Mouse (Mus musculus): ENCODE measurements at regions not wholly inside any gene's neighbourhood (a gene's known extent, or its start where the extent isn't known, plus 50 kb on each side); places are given as distances from the start of the nearest gene placed in this dataset.

DNA sequence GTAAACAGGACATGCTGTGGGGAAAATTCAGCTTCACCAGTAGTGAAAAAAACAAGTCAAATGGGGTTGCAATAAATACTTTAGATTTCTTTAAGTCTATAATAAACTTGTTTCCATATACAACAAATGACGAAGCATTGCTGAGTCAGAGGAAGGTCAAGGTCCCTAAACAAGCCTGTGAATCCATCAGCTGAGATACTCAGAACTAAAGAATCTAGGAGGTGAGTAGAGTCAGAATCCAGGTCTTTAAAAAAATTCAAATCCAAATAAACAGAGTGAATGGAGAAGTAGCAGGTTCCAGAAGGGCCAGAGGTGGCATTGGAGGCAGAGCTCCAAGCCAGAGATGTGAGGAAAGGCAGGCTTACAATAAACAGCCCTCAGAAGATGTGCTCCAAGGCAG is 2301.1 kb upstream of the Gm7489 start:
- DNase-seq: no peak

DNA sequence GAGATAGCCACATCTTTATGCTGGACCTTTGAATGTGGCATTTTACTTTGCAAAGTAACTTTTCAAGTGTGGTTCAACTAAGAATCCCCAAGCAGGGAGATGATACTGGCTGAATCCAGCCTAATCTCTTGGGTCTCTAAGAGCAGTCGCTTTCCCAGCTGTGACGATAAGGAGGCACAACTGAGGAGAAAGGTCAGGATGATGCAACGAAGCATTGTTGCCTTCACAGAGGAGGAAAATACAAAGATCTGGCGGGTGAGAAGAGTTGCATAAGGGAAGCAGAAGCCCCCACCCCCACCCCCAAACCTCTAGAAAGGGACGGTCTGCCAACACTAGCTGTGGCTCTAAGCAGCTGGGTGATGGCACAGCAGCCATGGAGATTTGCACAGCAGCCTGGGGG is 2298.6 kb upstream of the Gm7489 start:
- DNase-seq: no peak

DNA sequence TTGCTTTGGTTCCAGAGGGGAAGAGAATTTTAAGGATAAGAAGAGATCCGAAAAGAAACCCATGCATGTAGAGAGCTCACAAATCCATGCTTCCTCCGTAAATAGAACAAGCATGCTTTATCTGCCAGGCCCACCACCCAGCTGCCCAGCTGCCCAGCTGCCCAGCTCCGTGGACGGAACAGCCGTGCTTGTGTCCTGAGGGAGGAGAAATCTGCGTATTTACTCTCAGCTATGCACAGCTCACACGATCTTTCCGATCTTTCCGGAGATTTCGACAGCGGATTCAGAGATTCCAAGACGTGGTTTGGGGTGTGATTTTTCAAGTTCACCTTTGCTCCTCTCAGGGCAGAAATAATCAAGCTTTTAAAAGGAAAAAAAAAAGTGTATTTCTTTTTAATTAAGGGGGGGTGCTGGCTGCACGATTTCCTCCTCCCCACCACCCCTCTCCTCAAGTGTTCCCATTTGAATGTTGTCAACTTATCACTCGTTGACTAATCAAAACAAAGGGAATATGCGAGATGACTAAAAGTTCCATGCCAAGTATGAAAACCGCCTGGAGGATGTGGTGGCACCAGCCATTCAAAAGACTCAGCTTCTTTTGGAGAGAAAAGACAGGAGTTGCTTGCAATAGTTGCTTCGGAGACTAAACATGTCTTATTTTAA is 2293.2 kb upstream of the Gm7489 start:
- DNase-seq: no peak

DNA sequence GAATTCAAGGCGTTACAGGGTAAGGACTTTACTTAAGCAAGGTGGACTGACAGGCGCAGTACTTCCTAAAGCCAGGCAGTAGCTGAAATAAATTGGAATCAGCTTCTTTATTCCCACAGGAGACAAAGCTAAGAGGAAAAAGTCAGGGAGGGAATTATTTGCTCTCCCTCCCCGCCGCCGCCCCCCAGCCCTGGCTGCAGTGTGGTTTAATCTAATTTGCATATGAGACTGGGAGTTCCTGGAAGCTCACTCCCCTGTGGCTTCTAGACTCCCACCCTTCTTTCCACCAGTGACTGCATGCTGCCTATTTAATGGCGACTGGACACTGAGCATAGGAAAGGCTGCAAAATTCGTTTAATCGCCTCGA is 2292.7 kb upstream of the Gm7489 start:
- peak; percentile 8 for DNase-seq

DNA sequence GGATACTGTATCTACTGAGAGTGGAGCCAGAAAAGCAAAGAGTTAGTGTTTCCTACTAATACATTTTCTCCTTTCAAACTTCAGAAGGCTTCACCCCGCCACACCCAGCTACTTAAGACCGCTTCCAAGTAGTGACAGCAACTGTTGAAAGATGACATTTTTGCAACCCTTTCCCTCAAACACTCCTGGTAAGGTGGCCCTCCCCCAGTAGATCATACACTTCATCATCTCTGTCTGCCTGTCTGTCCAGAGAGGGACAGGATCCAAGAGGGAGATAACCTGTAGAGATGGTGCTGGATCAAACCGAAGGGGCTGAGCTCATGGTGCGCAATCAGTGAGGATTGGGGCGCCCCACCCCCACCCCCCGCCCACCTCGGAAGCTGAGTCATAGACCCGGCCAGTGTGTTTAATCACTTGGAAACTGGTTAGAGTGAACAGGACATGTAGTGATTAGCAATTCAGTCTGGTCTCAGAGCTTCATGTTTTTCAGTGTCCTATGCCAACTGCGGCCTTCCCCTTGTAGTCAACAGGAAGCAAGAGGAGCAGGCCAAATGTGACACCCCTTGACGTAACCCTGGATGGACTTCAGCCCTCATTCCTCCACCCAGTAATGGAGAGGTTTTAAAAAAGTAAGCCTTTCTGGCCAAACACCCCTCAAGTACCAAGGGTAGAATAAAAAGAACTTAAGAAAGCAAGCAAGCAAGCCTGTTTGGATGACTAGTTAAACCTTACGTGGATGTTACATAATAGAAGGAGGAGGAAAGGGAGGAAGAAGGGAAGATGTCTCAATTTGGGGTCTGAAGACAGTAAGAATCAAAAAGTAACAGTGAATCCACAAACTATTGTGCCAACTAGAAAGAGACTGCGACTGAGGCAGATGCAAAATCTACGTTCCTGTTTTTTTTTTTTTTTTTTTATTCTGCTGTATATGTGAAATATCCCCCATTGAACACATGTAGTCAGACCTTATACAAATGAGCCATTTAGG is 2291.9 kb upstream of the Gm7489 start:
- peak; percentile 4 for DNase-seq

DNA sequence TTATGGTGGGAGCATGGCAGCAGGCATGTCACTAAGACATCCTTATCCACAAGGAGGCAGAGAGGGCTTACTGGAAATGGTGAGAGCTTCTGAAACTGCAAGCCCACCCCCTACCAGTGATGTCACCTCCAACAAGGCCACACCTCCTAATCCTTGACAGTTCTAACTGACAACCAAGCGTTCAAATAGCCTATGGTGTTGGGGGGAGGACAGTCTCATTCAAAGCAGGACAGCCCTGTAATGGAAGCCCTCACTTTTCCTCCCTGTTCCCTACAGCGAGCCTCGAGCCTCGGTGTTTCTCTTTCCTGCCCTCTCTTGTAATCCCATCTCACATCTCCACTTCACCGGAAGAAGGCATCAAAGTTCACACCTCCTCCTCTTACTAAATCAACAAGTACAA is 2290.6 kb upstream of the Gm7489 start:
- no peak for DNase-seq

DNA sequence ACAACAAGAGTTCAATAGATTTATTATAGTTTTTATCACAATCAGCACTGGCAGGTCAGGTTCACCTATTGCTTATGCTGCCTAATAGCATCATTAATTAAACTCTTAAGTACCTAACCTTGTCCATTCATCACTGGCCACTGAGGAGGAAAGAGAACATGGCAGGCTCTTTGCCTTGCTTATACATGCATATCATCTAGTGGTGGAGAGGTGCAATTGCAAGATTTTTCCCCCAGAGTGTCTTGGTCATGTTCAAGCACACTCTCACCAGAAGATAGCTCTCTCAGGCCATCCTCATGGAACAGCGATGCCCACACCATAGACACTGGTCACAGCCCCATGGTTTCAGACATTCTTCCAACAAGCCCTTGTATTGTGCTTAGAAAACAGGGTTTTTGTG is 2289.1 kb upstream of the Gm7489 start:
- DNase-seq: peak; percentile 13

DNA sequence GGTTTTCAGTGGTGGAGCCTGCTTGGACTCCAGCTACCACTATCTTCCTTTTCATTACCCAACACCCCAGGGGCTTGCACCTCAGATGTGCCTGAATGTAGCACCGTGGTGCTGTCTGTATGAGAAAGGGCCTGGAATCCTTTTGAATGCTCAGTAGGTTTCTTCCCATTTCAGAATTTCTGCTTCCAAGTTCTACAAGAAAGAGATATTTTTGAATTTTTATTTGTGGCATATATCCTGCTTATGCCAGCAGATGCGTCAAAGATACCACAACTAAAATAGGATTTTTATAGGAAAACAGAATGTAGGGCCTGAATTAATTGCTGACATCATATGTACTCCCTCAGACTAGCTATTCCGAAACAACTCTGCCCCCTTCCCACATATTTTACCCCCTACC is 2286.9 kb upstream of the Gm7489 start:
- DNase-seq: no peak

DNA sequence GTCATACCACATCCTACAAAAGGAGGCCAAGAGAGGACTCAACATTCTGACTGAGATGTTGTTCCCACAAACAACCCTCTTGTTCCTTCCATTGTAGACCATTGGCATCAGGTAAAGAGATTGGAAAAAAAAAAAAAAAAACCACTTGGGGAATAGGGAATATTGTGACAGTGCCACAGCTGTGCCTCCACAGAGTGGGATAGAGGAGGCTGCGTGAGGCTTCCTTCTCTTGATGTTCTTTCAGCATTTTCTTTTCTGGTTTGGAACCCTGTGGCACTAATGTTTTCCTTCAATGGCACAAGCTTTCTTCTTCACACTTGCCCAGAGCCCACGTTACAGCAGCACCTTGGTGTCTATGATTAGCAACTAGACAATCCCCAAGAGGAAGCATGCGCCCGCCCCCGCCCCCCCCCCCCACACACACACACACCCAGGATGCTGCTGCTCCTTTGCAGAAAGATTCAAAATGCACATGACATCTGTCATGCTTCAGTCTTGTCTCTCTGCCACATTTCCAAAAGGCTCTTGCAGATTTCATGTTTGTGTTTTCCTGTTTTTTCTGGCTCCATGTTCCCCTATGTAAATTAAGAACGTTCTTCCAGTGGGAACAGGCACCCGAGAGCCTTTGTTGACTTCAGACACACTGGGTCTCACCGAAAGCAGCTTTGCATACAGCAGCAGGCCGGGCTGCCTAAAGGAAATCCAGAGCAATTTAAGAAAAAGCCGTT is 2283.4 kb upstream of the Gm7489 start:
- DNase-seq: no peak

DNA sequence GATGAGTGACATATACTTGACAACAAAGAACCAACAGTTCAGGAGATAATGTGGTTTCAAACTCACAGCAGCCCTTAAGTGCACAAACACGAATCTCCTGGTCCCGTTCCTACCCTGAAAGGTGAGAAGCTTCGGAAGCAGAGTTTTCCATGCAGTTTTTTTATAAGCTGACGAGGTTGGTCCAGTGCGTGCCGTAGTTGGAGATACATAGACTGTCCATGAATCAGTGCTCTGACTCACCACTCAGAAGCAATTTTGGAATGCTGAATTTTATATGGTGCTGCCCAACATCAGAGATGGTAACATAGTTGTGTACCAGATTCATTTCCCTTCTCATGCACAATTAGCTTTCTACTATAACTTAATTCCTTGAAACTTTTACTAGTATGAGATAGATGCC is 2263.3 kb upstream of the Gm7489 start:
- DNase-seq: no peak

DNA sequence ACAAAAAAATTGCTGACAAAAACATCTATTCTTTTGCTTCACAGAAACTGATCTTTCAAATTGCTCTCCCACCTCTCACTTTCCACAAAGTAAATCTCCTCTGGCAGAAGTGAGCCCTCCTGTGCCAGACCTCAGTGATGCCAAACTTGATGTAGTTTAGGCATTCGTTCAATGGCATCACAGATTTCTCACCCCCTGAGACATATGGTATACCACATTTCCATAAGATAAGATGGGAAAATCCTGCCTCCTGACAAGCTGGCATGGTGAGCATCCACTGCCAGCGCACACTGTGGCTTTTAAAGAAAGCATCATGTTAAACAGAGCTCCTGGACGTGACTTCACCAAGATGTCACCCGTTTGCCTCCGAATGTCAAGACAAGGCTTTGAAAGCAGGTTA is 2257.2 kb upstream of the Gm7489 start:
- DNase-seq: no peak

DNA sequence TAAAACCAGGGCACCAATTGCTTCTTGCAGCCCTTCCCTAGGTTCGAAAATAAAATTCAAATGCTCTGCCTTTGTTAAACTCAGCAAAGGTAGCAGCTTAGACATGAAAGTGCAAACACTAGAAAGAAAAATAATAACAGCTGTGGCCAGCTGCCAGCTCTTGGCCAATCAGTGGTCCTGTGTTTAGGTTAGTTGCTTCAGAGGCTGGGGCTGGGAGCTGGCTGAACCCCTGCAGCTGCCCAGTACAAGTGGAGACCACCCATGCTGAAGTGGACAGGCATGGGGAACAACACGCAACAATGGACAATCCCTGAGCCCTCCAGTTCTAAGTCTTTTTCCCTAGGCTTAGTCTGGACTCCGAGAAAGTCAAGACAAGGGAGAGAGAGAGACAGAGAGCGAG is 2256.2 kb upstream of the Gm7489 start:
- no peak for DNase-seq

DNA sequence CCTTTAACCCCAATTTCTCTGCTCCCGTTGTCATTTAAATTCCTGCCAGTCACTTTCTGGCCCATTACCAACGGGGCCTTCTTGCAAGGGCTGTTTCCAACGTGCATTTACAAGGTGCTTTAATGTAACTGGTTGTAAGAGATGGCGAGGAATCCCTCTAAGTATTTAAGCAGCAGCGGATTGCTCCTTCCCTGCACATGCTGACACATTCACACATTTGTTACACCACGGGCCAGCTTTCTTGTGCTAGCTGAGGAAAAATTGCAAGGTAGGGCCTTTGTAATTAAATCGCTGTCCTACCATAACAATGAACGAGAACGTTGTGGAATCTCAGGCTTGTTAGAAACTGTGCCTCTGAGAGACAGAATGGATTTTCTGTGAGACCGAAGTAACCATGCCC is 2252.8 kb upstream of the Gm7489 start:
- DNase-seq: no peak

DNA sequence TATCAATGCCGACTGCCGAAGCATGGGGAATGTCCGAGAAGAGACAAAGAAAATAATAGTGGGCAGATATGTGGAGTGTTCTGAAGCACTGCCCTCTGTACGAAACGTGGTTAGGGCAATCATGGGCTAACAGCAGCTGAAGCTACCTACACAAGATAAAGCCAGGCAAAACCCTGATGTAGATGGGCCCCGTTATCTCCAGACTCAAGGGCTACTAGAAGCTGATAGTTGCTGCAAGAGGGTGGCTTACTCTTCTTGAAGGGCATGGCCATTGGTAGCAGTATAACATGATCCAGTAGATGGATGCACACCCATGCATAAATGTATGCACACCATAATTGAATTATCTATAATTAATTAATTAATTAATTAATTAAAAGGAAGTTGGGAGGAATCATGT is 2251.6 kb upstream of the Gm7489 start:
- no peak for DNase-seq

DNA sequence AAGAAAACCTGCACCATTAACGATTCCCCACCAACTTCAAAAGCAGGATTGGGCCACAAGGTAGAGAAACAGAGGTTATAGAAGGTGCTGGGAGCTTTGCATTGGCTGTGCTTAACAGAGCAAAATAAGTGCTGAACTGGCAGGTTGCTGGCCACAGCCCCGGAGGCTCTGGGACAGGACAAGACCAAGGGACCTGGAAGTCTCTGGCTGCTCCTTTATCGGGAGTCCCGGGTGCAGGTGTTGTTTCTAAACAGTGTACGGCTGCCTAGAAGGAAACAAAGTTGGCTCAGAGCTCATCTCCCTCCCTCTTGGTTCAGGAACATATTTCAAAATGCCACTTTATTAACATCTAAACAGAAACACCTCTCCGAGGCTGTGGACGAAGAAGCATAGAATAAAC is 2250.0 kb upstream of the Gm7489 start:
- no peak for DNase-seq

DNA sequence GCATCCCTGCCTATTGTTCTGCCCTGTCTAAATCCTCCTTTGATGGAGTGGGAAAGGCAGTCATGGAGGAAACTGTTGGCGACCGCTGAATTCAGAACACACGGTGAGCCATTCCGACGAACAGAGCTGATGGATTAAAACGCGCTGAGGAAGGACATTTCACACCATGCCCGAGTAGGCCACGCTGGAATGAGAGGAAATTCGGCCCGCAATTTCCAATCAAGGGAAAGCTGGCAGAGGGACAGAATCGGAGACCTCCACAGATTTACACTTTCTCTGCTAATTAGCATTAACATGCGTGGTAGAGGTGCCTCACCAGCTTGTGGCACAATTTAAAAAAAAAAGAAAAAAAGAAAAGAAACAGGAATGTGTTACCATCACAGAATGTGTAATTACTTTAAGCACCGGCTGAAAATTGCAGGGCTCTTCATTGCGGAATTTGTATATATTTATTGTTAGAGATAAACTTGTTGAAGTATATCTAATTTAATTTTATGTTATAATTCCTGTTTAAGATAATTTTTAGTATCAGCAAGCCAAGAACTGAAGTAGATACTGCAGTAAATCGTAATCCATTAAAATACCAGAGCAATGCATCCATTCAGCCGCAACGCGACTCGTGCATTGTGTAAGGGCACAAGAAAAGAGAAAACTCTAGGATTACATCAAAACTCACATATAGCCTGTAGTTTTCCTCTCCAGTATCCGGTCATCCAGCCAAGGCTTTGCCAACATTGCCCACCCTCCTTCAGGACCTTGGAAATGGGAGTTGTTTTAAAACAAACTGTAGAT is 2249.4 kb upstream of the Gm7489 start:
- no peak for DNase-seq

DNA sequence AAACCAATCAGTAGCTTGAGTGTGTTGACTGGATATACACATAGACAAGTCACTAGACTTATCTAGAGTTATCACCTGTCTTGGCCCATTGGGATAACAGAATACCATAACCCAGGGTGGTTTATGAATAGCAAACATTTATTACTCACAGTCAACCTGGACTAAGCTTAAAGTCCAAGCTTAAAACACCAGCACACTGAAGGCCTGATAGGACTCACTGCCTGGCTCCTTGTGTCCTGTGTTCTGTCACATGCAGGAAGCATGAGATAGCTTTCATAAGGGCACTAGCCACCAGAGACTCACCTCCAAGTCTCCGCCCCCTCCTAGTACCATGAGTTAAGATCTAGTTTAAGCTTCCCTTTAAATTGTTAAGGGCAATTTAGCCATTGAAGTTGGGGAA is 2247.1 kb upstream of the Gm7489 start:
- no peak for DNase-seq

DNA sequence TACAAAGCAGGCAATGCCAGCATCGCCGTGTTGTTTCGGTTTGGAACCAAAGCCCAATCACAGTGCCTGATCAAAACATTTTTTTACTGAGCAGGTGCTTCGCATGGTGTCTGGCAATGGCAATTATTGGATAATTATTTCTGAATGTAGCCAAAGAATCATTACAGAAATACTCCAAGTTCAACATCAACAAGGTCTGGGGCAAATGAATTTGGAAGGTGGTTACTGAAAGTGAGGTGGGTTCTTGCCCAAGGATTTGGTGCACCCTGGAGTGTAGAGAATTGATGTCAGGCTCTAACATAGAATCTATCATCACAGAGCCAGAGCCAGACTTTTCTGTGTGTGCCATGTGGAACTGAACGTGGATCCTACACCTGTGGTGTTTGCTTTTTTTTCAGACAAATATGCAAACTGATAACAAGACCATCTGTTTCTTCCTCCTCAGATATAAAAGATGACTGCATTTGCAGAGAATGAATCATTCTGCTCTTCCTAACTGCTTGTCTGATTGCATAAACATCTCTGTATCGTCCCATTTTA is 2240.9 kb upstream of the Gm7489 start:
- DNase-seq: no peak

DNA sequence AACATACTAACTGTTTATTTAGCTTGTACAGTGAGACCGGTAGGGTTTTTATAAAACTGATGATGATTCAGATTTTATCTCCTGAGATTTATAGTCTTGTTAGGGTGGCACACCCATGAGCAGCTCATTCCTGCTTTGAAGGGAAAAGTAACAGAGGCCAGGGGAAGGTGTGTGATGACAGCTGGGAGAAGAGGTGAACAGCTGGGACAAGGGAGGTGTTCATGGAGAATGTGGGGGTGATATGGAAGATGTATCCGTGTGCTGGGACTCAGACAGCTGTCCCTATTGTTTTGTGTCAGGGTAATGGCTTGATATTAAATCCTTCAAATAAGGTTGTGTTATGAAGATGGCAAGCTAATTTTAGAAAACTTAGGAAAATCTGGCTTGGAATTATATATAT is 2238.4 kb upstream of the Gm7489 start:
- DNase-seq: no peak

DNA sequence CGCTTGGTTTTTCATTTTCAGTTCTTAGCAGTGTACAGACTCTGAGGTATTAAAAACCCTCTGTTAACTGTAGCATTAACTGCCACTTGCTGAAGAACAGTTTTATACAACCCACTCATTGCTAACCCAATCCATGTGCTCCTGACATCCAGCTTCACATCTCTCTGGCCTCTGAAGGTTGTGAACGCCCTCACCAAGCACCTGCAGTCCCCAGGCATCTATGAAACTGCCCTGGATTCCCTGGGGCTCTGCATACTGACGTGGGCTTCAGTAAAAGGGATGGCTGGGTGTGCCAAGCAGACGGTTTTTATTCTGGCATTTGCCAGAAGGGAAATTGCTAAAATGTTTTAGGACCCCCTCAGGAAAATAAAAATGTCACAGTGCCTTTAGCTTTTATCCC is 2232.2 kb upstream of the Gm7489 start:
- DNase-seq: no peak

DNA sequence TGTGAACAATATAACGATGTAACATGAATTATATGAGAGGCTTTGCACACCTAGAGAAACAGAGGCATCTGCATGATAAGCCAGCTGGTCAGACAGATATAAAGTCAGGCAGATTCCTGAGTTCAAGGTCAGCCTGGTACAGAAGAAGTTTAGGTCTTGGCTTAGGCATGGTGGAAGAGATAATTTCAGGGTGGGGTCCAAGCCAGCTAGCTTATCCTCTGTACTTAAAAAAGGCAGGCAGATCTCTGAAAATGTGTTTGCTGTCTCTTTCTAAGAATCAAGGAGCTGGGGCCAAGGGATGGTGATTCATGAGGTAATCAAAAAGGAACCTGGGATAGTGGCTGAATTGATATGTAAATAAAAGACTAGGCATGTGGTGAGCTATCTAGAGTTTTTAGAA is 2227.1 kb upstream of the Gm7489 start:
- DNase-seq: no peak

DNA sequence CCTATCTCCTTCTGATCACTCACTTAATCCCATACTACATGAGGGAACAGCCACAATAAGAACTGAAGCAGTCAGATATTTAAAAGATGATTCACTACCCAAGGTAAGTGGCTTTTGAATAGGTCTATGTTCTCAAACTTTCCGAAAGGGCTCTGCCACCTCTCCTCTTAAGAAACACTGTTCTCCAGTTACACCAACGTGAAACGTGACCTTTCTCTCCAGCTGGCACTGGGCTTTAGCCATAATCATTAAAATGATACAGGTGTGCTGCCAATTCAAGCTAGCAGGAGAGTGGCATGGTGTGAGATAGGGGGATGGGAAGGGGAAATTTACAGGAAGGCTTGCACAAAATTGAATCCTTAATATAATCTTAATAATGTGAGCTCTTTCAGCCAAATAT is 2216.4 kb upstream of the Gm7489 start:
- DNase-seq: no peak
